Mouse (Mus musculus): ENCODE data around the gene Nek2.

GRCm38 (mm10) chr1:191807979-191808378, 13.3 kb upstream of the Nek2 start:
- TF ChIP-seq CTCF (IDR thresholded peaks at IDR 0.05; ENCODE audit: insufficient read depth, low read depth, low read length) (no peak), POLR2A (IDR thresholded peaks at IDR 0.05; ENCODE audit: insufficient read depth, low read depth, low read length) (no peak)

Measured in olfactory bulb, adult 2 months (tissue).